Mouse (Mus musculus): ENCODE data around the gene Mgat5. TPM values are rescaled to one million over a fixed set of nuclear protein-coding genes. Genes with fewer than 3 reads are reported as not detected.

Gene Mgat5
- polyA plus RNA-seq, 1 experiment from 2014 or later, result 13.1 TPM

- Histone ChIP-seq H3K9ac (ENCODE audit: low read depth, low read length) (no peak overlapping the region), H3K4me2 (ENCODE audit: low read length) (no peak overlapping the region), H3K4me1 (ENCODE audit: control insufficient read depth, insufficient read depth, low read depth, low read length) (peaks cover 4% of the 10 kb centered on the region; the same call in 1 of the 2 replicates), H3K4me3 (ENCODE audit: low read length) (no peak overlapping the region), H3K27me3 (replicated peaks; ENCODE audit: control insufficient read depth, insufficient read depth, low read length) (no peaks in the 10 kb centered on the region), H3K27ac (ENCODE audit: low read depth, low read length) (no peak overlapping the region), H3K9me3 (ENCODE audit: control insufficient read depth, low read length) (no peaks in the 10 kb centered on the region), H3K36me3 (ENCODE audit: control insufficient read depth, insufficient read depth, low read length) (no peaks in the 10 kb centered on the region)
- ATAC-seq, result no peak
- 93% methylated on average over 11 of the region's 11 CpGs for WGBS
Observed at GRCm38 (mm10) chr1:127244054-127244770, 39.4 kb downstream of the Mgat5 start.

GRCm38 (mm10) chr1:127246158-127246557, 41.3 kb downstream of the Mgat5 start:
- H3K27ac ChIP-seq (ENCODE audit: low read depth, low read length), result no peak overlapping the region
- no peak overlapping the region for H3K9ac ChIP-seq (ENCODE audit: low read depth, low read length)
- H3K9me3 ChIP-seq (ENCODE audit: control insufficient read depth, low read length), result no peaks in the 10 kb centered on the region
- H3K4me3 ChIP-seq (ENCODE audit: low read length), result no peak overlapping the region
- H3K4me1 ChIP-seq (ENCODE audit: control insufficient read depth, insufficient read depth, low read depth, low read length), result no peaks in the 10 kb centered on the region
- H3K4me2 ChIP-seq (ENCODE audit: low read length), result no peak overlapping the region
- no peaks in the 10 kb centered on the region for H3K27me3 ChIP-seq (replicated peaks; ENCODE audit: control insufficient read depth, insufficient read depth, low read length)
- no peaks in the 10 kb centered on the region for H3K36me3 ChIP-seq (ENCODE audit: control insufficient read depth, insufficient read depth, low read length)
- WGBS, result 87% methylated on average over 6 of the region's 6 CpGs
- no peak for ATAC-seq

GRCm38 (mm10) chr1:127248433-127248832, 43.6 kb downstream of the Mgat5 start:
- H3K9ac ChIP-seq (ENCODE audit: low read depth, low read length), result no peak overlapping the region
- no peak overlapping the region for H3K27ac ChIP-seq (ENCODE audit: low read depth, low read length)
- no peaks in the 10 kb centered on the region for H3K36me3 ChIP-seq (ENCODE audit: control insufficient read depth, insufficient read depth, low read length)
- H3K4me1 ChIP-seq (ENCODE audit: control insufficient read depth, insufficient read depth, low read depth, low read length), result no peaks in the 10 kb centered on the region
- ATAC-seq, result no peak
- H3K4me2 ChIP-seq (ENCODE audit: low read length), result no peak overlapping the region
- 76% methylated on average over 1 of the region's 1 CpGs for WGBS
- H3K4me3 ChIP-seq (ENCODE audit: low read length), result no peak overlapping the region
- H3K27me3 ChIP-seq (replicated peaks; ENCODE audit: control insufficient read depth, insufficient read depth, low read length), result no peaks in the 10 kb centered on the region
- no peaks in the 10 kb centered on the region for H3K9me3 ChIP-seq (ENCODE audit: control insufficient read depth, low read length)

- no peaks in the 10 kb centered on the region for H3K27me3 ChIP-seq (replicated peaks; ENCODE audit: control insufficient read depth, insufficient read depth, low read length)
- no peaks in the 10 kb centered on the region for H3K9me3 ChIP-seq (ENCODE audit: control insufficient read depth, low read length)
- H3K27ac ChIP-seq (ENCODE audit: low read depth, low read length), result no peak overlapping the region
- H3K36me3 ChIP-seq (ENCODE audit: control insufficient read depth, insufficient read depth, low read length), result no peaks in the 10 kb centered on the region
- no peaks in the 10 kb centered on the region for H3K4me1 ChIP-seq (ENCODE audit: control insufficient read depth, insufficient read depth, low read depth, low read length)
- H3K9ac ChIP-seq (ENCODE audit: low read depth, low read length), result no peak overlapping the region
- ATAC-seq, result no peak
- no peak overlapping the region for H3K4me3 ChIP-seq (ENCODE audit: low read length)
- no peak overlapping the region for H3K4me2 ChIP-seq (ENCODE audit: low read length)
Observed at GRCm38 (mm10) chr1:127249621-127250020, 44.8 kb downstream of the Mgat5 start.

GRCm38 (mm10) chr1:127250313-127250712, 45.5 kb downstream of the Mgat5 start:
- no peak for ATAC-seq
- Histone ChIP-seq H3K27me3 (replicated peaks; ENCODE audit: control insufficient read depth, insufficient read depth, low read length) (no peaks in the 10 kb centered on the region), H3K27ac (ENCODE audit: low read depth, low read length) (no peak overlapping the region), H3K4me2 (ENCODE audit: low read length) (no peak overlapping the region), H3K36me3 (ENCODE audit: control insufficient read depth, insufficient read depth, low read length) (no peaks in the 10 kb centered on the region), H3K9me3 (ENCODE audit: control insufficient read depth, low read length) (no peaks in the 10 kb centered on the region), H3K9ac (ENCODE audit: low read depth, low read length) (no peak overlapping the region), H3K4me1 (ENCODE audit: control insufficient read depth, insufficient read depth, low read depth, low read length) (no peaks in the 10 kb centered on the region), H3K4me3 (ENCODE audit: low read length) (no peak overlapping the region)

- 96% methylated on average over 7 of the region's 7 CpGs for WGBS
Observed at GRCm38 (mm10) chr1:127251751-127252150, 46.9 kb downstream of the Mgat5 start.

GRCm38 (mm10) chr1:127257005-127257404, 52.2 kb downstream of the Mgat5 start:
- WGBS, result 92% methylated on average over 8 of the region's 8 CpGs
- no peak overlapping the region for H3K4me2 ChIP-seq (ENCODE audit: low read length)
- no peak overlapping the region for H3K4me3 ChIP-seq (ENCODE audit: low read length)
- H3K27ac ChIP-seq (ENCODE audit: low read depth, low read length), result no peak overlapping the region
- H3K4me1 ChIP-seq (ENCODE audit: control insufficient read depth, insufficient read depth, low read depth, low read length), result peaks cover 3% of the 10 kb centered on the region
- H3K36me3 ChIP-seq (ENCODE audit: control insufficient read depth, insufficient read depth, low read length), result no peaks in the 10 kb centered on the region
- H3K27me3 ChIP-seq (replicated peaks; ENCODE audit: control insufficient read depth, insufficient read depth, low read length), result no peaks in the 10 kb centered on the region
- no peak for ATAC-seq
- H3K9ac ChIP-seq (ENCODE audit: low read depth, low read length), result no peak overlapping the region
- no peaks in the 10 kb centered on the region for H3K9me3 ChIP-seq (ENCODE audit: control insufficient read depth, low read length)

More at GRCm38 (mm10) chr1:127251751-127252150, 46.9 kb downstream of the Mgat5 start:
- H3K4me1 ChIP-seq (ENCODE audit: control insufficient read depth, insufficient read depth, low read depth, low read length), result no peaks in the 10 kb centered on the region
- no peaks in the 10 kb centered on the region for H3K9me3 ChIP-seq (ENCODE audit: control insufficient read depth, low read length)
- H3K4me3 ChIP-seq (ENCODE audit: low read length), result no peak overlapping the region
- H3K9ac ChIP-seq (ENCODE audit: low read depth, low read length), result no peak overlapping the region
- H3K27me3 ChIP-seq (replicated peaks; ENCODE audit: control insufficient read depth, insufficient read depth, low read length), result no peaks in the 10 kb centered on the region
- H3K4me2 ChIP-seq (ENCODE audit: low read length), result no peak overlapping the region
- no peak for ATAC-seq
- H3K27ac ChIP-seq (ENCODE audit: low read depth, low read length), result no peak overlapping the region
- no peaks in the 10 kb centered on the region for H3K36me3 ChIP-seq (ENCODE audit: control insufficient read depth, insufficient read depth, low read length)

- Histone ChIP-seq H3K9ac (ENCODE audit: low read depth, low read length) (no peak overlapping the region), H3K27ac (ENCODE audit: low read depth, low read length) (no peak overlapping the region), H3K9me3 (ENCODE audit: control insufficient read depth, low read length) (no peaks in the 10 kb centered on the region), H3K27me3 (replicated peaks; ENCODE audit: control insufficient read depth, insufficient read depth, low read length) (no peaks in the 10 kb centered on the region), H3K4me2 (ENCODE audit: low read length) (no peak overlapping the region), H3K4me3 (ENCODE audit: low read length) (no peak overlapping the region), H3K4me1 (ENCODE audit: control insufficient read depth, insufficient read depth, low read depth, low read length) (peaks cover 3% of the 10 kb centered on the region), H3K36me3 (ENCODE audit: control insufficient read depth, insufficient read depth, low read length) (no peaks in the 10 kb centered on the region)
- WGBS, result 92% methylated on average over 4 of the region's 4 CpGs
- no peak for ATAC-seq
Observed at GRCm38 (mm10) chr1:127259669-127260068, 54.9 kb downstream of the Mgat5 start.

- H3K4me3 ChIP-seq (ENCODE audit: low read length), result no peak overlapping the region
- no peaks in the 10 kb centered on the region for H3K36me3 ChIP-seq (ENCODE audit: control insufficient read depth, insufficient read depth, low read length)
- no peak for ATAC-seq
- H3K9ac ChIP-seq (ENCODE audit: low read depth, low read length), result no peak overlapping the region
- no peaks in the 10 kb centered on the region for H3K27me3 ChIP-seq (replicated peaks; ENCODE audit: control insufficient read depth, insufficient read depth, low read length)
- H3K4me1 ChIP-seq (ENCODE audit: control insufficient read depth, insufficient read depth, low read depth, low read length), result peaks cover 3% of the 10 kb centered on the region
- H3K27ac ChIP-seq (ENCODE audit: low read depth, low read length), result no peak overlapping the region; the same call in 1 of the 2 replicates
- no peaks in the 10 kb centered on the region for H3K9me3 ChIP-seq (ENCODE audit: control insufficient read depth, low read length)
- no peak overlapping the region for H3K4me2 ChIP-seq (ENCODE audit: low read length)
- 60% methylated on average over 6 of the region's 6 CpGs for WGBS
Observed at GRCm38 (mm10) chr1:127260969-127261368, 56.2 kb downstream of the Mgat5 start.
